Mouse (Mus musculus): ENCODE results near the gene Ifitm1. TPM values are rescaled to one million over a fixed set of nuclear protein-coding genes. Genes with fewer than 3 reads are reported as not detected.
"Not testable (repeated sequence)": the region's sequence is repeated elsewhere in the genome, so short reads cannot be mapped to it uniquely, and the experiment has no call there.

Gene Ifitm1
- total RNA-seq, 2 experiments from 2014 or later = 0.97 to 1.3 TPM

- no peak for DNase-seq (ENCODE audit: low spot score)
Observed at GRCm38 (mm10) chr7:141011238-141011770, 44.3 kb downstream of the Ifitm1 start.

DNA sequence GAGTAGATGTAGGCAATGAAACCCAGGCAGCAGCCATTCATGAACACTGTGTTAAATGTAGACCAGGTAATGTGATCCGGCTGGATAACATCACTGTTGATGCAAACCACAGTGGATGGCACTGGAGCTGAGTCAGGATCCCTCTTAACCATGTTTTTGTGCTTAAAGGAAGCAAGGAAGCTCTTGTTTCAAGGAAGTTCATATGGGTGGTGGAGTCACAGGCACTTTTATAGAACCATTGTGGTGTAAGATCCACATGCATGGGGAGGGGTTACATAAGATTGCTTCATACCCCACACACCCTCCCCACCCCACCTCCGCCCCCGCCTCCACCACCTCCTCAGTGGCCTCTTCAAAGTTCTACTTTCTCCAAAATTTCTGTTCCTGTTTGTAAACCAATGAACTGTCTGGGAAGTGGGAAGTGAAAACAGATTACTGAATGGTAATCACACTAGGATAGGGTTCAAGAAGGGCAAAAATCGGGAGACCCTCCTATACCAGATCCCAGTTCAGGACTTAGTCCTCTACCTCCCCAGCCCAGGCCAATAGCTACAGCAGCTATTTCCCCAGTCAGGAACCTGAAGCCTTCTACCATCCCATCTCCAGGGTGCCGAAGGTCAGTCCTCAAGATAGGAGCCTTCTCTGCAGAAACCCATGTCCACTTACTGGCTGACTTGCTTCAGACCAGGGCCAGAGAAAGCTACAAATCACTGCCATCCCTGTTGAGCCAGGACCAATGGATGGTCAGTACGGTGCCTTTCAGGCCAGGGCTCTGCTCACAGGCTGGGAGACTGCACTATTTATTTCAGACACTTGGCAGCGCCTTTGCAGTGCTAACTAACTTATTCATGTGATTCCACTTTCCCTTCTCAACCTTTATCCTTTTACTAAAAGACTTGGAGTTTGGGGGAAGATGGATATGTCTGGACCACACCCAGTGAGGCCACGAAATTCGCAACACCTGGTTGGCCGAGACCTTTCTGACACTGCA lies 50.0 kb downstream of the Ifitm1 start:
- DNase-seq (ENCODE audit: low spot score) = no peak

GRCm38 (mm10) chr7:141017824-141018223 lies 50.8 kb downstream of the Ifitm1 start, which contains the start of gene Ifitm6:
Gene Ifitm6 (minus strand): TSS chr7:141017924.
- not testable (repeated sequence) for DNase-seq (ENCODE audit: low spot score)

DNA sequence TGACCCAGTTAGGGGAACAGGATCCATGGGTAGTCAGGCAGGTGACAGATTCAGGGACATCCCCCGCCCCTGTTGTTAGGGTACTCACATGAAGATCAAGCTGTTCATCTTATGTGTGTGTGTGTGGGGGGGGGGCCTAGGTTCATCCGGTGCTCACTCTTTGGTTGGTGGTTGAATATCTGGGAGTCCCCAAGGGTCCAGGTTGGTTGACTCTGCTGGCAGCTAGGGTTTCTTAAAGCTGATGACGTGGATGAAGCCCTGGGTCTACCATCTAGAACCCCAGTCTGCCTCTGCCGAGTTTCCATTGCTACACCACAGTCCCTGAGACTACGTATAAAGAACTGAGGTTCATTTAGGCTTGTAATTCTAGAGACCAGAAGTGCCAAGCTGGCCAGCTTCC lies 52.0 kb downstream of the Ifitm1 start:
- DNase-seq (ENCODE audit: low spot score) = no peak

Other genes starting within 250 kb of the Ifitm1 start
- gene Cyp2e1, start 203.5 kb upstream of the Ifitm1 start, total RNA-seq (2021) = 10 to 100 TPM; 12.1 to 13.7 TPM
- gene Syce1, start 179.4 kb upstream of the Ifitm1 start, total RNA-seq (2021) = not detected
- not detected for gene Zfp941, start 145.0 kb upstream of the Ifitm1 start, total RNA-seq (2021)
- not detected for gene Urah, start 132.2 kb upstream of the Ifitm1 start, total RNA-seq (2021)
- not detected for gene Scgb1c1, start 121.7 kb upstream of the Ifitm1 start, total RNA-seq (2021)
- gene Odf3, start 119.4 kb upstream of the Ifitm1 start, total RNA-seq (2021) = not detected
- gene Gm45785, start 110.9 kb upstream of the Ifitm1 start, total RNA-seq (2021) = not detected
- 10 to 100 TPM; 11.9 to 13.7 TPM for gene Ric8a, start 110.3 kb upstream of the Ifitm1 start, total RNA-seq (2021)
- 1 to 10 TPM; 5.0 to 6.1 TPM for gene Bet1l, start 109.6 kb upstream of the Ifitm1 start, total RNA-seq (2021)
- gene Psmd13, start 85.3 kb upstream of the Ifitm1 start, total RNA-seq (2021) = 10 to 100 TPM; 83.0 to 87.8 TPM
- gene Sirt3, start 84.9 kb upstream of the Ifitm1 start, total RNA-seq (2021) = 10 to 100 TPM; 22.5 to 25.5 TPM
- gene Cox8b, start 66.8 kb upstream of the Ifitm1 start, total RNA-seq (2021) = 1,000 to 10,000 TPM; 2,037 to 2,233 TPM
- not detected for gene Nlrp6, start 46.3 kb upstream of the Ifitm1 start, total RNA-seq (2021)
- gene Pgghg, start 25.8 kb upstream of the Ifitm1 start, total RNA-seq (2021) = 1 to 10 TPM; 2.2 to 3.4 TPM
- gene Ifitm5, start 16.9 kb upstream of the Ifitm1 start, total RNA-seq (2021) = not detected
- not detected for gene Gm45717, start 11.3 kb upstream of the Ifitm1 start, total RNA-seq (2021)
- 10 to 100 TPM; 44.8 to 64.4 TPM for gene Ifitm2, start 11.2 kb upstream of the Ifitm1 start, total RNA-seq (2021)
- gene Ifitm3, start 43.5 kb downstream of the Ifitm1 start, total RNA-seq (2021) = 10 to 100 TPM; 32.8 to 49.0 TPM
- not detected for gene Ifitm6, start 50.7 kb downstream of the Ifitm1 start, total RNA-seq (2021)
- not detected for gene Gm17387, start 61.9 kb downstream of the Ifitm1 start, total RNA-seq (2021)
- not detected for gene B4galnt4, start 93.9 kb downstream of the Ifitm1 start, total RNA-seq (2021)
- not detected for gene Pkp3, start 111.0 kb downstream of the Ifitm1 start, total RNA-seq (2021)
- gene Sigirr, start 133.4 kb downstream of the Ifitm1 start, total RNA-seq (2021) = 1 to 10 TPM; 1.1 to 2.9 TPM
- gene Ano9, start 150.6 kb downstream of the Ifitm1 start, total RNA-seq (2021) = not detected
- gene Ptdss2, start 155.2 kb downstream of the Ifitm1 start, total RNA-seq (2021) = 10 to 100 TPM; 20.2 to 21.1 TPM
- 10 to 100 TPM; 49.3 to 52.9 TPM for gene Rnh1, start 205.6 kb downstream of the Ifitm1 start, total RNA-seq (2021)
- 100 to 1,000 TPM; 109 to 117 TPM for gene Hras, start 226.8 kb downstream of the Ifitm1 start, total RNA-seq (2021)
- 1 to 10 TPM; 1.6 to 1.7 TPM for gene Lrrc56, start 226.9 kb downstream of the Ifitm1 start, total RNA-seq (2021)
- gene Lmntd2, start 246.9 kb downstream of the Ifitm1 start, total RNA-seq (2021) = not detected
- under 1 TPM; 0.24 to 0.48 TPM for gene Rassf7, start 248.6 kb downstream of the Ifitm1 start, total RNA-seq (2021)